Mouse (Mus musculus) ES-E14 (cell line): ENCODE measurements around the gene Vhl.

Experiments
- CHD2 ChIP-seq: IDR thresholded peaks from 2 replicates; pipeline ENCODE4 v1.6.1; 2014; ENCODE audit warnings: mild to moderate bottlenecking, low read depth, low read length, inconsistent platforms
- ZC3H11A ChIP-seq: IDR thresholded peaks from 2 replicates; pipeline ENCODE4 v1.6.1; 2012; ENCODE audit warnings: low read depth, mild to moderate bottlenecking, inconsistent platforms, low read length, borderline replicate concordance
- ZNF384 ChIP-seq: IDR thresholded peaks from 2 replicates; pipeline ENCODE4 v1.6.1; 2012; ENCODE audit warnings: low read depth, low read length, inconsistent platforms

- TF ChIP-seq ZC3H11A (no peak), ZNF384 (no peak), CHD2 (no peak)
Observed at GRCm38 (mm10) chr6:113642605-113643004, 18.8 kb downstream of the Vhl start.
